Mouse (Mus musculus): ENCODE results near the gene Mri1.

Mri1 gene

DNA sequence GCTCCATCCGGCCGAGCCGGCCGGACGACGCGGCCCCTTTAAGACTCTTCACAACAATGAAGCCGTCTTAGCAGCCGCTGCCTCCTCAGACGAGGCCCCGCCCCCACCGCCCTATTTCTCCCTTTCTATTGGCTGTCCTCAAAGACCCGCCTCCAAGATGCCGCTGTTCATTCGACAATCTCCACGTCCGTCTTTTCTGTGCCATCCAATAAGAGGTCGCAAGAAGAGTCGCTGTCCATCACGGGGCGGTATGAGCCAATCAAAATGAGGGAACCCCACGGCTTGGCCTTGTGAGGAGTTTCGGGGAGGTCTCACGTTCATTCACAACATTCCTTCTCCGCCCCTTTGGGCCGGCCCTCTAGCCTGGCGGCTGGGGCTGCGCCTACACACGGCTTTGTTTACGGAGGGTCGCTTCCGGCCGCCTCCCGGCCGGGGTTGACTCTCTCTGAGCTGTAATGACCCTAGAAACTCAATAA is 20.1 kb downstream of the Mri1 start, which contains the start of gene Zswim4:
Gene Zswim4 (minus strand): TSS at position 58 of the 476 bp plus-strand sequence.
- DNase-seq (ENCODE audit: low read depth, low spot score): peak; percentile 99

DNA sequence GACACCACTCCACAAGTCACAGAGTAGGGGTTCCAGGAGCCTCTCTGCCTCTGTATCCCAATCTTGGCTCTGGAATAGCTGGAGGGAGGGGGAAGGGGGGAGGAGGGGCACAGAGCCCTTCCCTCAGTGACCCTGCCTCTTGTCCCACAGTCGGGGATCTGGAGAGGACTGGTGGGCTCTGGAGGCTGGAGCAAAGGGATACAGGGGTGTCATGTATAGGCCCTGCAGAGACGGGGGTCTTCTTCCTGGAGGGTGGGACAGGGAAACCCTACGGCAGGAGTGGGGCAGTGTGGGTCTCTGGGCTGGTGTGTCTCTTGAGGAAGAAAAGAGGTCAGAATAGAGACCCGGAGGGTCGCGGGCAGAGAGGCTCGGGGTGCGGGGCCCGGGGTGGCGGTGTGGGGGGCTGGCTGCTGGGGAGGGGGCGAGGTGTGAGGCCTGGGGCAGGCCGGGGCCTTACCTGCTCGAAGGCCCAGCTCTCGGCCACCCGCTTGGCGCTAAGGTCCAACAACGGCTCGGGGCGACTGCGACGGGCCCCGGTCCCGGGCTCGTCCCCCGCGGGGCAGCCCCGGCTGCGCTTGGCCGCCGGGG is 20.6 kb downstream of the Mri1 start:
- DNase-seq (ENCODE audit: low read depth, low spot score): no peak

DNA sequence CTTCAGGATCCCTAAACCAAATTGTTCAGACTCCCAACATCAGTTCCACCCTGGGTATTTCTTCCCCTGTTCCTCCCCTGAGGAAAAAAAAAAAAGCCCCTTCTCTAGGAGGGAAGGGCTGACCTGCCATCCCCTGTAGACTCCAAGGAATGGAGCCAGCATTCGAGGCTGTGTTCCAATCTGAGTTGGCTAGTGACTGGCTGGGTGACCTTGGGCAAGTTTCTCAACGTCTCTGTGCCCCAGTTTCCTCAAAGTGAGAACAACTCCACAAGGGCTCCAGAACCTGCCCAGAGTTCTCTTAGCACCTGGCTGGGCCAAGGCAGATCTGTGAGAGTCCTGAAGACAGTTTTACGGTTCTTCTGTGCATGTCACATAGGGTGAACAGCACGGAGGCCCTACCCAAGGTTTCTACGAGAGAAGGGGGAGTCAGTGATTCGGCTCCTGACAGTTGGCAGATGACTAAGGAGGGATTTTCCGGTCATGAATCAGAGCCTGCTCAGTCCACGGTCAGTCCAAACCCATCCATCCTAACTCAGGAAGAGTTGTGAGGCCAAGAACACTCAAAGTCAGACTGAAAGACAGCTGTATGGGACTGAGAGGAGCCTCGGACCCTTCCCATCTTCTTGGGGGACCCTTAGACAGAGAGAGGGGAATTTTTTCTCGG is 21.2 kb downstream of the Mri1 start:
- no peak for DNase-seq (ENCODE audit: low read depth, low spot score)

DNA sequence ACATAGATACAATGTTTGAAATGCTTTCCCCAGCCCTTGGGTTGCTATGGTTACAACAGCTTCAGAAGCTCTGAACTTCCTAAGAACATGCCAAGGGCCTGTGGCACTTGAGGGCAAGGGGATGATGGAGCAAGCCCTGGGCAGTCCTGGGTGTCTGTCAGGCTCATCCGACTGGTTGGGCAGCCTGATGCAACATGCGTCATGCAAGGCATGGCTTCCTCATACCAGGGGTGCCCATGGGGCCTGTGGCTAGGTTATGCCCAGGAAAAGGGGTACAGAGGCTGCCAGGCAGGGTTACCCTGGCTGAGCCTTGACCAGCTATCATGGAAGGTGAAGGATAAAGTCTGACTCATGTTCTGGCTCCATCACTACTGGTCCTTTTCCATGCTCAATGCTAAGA is 24.1 kb downstream of the Mri1 start:
- no peak for DNase-seq (ENCODE audit: low read depth, low spot score)

DNA sequence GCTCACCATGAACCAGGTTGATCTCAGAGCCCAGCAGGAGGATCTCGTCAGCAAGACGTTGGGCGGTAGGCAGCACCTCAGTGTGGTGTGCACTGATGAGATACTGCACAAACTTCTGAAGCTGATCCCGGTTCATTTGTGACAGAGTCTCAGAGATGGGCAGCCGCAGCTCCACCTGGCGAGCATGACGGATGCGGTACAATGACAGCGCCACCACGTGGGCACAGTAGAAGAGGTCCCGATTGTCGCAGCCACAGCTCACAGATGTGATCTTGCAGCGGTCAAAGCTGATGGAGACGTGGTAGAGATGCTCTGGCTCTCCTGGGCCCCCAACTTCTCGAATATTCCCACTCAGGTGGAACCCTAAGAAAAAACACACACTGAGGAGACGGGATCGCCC is 26.4 kb downstream of the Mri1 start:
- no peak for DNase-seq (ENCODE audit: low read depth, low spot score)

DNA sequence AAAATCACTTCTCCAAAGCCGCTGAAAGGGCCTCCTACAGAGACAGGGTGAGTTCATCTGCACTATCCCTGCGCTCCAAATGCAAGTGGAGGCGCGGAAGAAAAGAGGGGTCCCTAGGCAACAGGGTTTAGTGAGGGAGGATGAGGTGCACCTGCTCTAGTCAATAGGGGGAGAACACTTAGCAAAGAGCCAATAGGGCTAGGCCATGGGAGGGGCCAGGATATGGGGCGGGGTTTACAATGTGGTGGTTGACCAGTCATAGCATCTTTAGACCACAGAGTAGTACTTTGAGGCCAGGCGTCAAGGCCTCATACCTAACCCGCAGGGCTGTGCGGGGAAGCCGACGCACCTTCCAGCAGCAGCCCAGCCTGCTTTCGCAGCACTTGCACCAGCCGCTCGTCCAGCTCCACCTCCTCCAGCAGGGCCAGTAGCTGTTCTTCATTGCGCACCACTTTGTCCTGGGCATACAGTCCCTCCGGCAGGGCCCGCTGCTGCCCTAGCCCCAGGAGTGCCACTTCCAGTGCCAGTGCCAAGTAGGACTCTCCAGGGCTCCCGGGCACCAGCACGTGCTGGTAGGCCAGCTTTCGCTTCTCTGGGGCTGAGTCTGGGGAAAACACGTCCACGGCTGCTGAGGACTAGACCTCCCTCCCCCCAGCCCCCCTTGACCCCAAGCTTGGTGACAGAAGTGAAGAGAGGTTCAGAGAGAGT is 33.6 kb downstream of the Mri1 start:
- no peak for DNase-seq (ENCODE audit: low read depth, low spot score)

DNA sequence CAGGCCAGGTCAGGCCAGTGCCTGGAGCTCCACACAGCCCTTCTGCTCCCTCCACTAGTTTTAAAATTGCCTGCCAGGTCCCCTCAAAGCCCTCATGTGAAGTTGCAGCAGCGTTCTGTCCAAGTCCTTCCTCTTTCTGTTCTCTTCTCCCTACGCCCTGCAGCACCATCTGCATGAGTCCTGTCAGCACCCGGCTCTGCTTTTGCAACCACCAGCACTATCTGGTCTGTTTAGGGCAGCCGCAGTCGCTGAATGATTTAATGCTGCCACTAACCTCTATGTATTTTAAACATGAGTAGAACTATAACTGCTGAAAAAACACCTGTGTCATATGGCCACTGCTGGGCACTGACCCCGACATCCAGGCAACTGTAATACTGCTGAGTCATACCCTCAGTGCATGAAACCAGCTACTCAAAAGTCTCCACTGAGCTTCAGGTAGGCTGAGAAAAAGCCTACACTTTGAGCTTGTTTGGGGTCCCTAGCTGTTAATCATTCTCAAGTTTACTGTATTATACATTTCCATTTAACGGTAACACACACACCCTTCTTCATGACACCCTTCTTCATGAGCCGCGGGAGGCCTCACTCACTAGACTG is 34.5 kb downstream of the Mri1 start:
- no peak for DNase-seq (ENCODE audit: low read depth, low spot score)

DNA sequence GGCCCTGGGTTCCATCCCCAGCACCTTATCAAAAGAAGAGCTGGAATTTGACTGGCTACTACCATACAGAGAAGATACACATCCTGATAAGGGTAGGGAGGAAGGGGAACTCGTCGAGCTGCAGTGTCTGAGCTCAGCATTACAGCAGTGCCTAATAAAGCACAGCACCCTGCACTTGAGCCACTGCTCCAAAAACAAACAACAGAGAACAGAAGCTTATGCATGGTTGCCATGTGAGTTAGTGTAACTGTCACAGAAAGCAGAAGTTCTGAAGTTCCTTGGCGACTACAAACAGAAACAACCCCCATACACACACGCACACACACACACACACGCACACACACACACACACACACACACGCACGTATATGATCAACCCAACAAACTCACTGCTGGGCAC is 37.0 kb downstream of the Mri1 start:
- no peak for DNase-seq (ENCODE audit: low read depth, low spot score)

DNA sequence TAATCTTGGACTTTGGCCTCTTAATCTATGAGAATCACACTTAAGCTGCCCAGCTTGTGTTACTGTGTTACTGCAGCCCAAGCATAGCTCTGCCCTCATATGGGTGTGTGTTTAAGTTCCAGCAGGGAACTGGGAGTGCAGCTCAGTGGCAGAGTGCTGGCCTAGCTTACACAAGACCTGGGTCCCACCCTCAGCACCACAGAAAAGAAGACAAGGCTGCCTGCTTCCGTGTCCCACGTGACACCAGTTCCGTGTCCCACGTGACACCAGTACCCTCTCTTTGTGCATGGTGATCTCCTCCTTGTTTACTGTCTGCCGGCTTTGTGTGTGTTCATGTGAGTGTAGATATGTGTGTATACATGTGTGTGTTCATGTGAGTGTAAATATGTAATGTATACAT is 39.0 kb downstream of the Mri1 start:
- no peak for DNase-seq (ENCODE audit: low read depth, low spot score)

DNA sequence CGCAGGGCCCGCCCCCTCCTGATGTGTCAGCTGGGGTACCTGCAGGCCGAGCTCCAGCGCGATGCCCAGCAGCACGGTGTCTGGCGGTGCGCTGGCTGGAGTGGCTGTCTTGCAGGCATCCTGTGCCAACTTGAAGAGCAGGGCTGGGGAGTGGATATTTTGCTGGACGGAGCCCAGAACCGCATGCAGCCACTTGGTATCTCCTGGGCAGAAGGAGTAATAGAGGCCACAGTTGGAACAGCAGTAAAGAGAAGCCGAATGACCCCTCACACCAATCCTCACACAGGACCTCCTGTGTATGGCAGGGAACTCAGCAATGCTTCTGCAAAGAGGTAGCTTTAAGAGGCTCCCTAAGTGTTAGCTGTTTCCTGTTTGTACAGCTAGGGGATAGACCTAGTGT is 39.9 kb downstream of the Mri1 start:
- no peak for DNase-seq (ENCODE audit: low read depth, low spot score)

DNA sequence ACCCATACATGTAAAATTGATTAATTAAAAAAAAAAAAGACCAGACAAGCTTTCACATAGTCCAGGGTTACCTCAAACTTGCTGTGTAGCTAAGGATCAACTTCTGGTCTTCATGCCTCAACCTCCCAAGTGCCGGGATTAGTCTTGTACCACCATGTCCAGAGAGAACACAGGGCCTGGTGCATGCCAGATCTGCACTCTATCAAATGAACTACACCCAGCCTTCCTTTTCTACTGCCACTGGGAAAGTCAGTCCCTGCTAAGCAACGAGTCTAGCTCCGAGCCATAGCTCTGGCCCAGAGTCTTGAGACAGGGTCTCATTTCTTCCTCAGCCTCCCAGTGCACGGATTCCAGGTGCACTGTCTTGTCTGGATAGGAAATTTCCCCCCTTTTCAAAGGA is 43.8 kb downstream of the Mri1 start:
- no peak for DNase-seq (ENCODE audit: low read depth, low spot score)

DNA sequence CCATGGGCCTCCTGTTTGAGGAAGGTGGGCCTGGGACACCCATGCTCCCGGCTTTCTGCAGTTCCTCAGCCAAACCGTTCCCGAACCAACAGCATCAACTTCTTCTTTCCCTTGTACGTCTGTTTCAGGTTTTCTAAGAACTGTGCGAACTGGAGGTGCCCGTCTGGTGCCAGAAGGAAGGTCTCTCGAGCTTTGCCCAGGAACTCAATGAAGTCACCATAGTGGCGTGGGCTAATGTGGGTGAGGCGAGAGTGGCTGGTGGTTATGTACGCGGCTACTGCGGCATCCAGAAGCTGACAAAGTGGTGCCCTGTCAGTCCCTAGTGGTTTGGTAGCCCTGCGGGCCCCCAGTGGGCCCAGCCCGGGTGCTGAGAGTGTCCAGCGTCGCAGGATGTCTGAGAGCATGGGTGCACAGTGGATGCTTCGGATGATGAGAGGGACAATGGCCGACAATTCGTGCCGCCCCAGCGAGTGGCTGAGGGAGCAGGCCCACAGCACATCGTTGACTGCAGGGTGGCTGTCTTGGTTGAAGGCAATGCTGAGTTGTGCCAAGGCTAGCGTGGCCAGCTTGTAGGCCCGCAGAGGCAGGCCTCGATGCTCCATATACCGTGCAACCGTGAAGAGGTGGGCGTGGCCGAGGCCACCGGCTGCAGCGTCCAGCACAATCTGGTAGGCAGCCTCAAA is 45.1 kb downstream of the Mri1 start:
- no peak for DNase-seq (ENCODE audit: low read depth, low spot score)

DNA sequence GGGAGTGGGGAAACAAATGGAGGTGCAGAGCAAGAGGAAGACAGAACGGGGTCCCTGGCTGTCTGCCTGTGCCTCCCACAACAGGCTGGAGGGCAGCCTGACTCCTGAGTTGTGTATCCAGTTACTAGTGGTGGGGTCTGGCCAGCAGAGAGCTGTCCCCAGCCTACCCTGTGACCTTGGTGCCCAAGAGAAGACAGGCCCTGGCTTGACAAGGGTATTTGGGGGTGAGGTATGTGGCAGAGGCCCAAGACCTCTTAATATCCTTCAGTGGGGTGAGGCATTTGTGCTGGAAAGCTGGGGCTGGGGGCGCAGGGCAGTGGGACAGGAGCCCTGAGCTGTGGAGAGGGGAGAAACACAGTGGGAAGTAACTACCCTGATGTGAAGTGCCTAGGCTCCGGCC is 45.9 kb downstream of the Mri1 start:
- DNase-seq (ENCODE audit: low read depth, low spot score): no peak

DNA sequence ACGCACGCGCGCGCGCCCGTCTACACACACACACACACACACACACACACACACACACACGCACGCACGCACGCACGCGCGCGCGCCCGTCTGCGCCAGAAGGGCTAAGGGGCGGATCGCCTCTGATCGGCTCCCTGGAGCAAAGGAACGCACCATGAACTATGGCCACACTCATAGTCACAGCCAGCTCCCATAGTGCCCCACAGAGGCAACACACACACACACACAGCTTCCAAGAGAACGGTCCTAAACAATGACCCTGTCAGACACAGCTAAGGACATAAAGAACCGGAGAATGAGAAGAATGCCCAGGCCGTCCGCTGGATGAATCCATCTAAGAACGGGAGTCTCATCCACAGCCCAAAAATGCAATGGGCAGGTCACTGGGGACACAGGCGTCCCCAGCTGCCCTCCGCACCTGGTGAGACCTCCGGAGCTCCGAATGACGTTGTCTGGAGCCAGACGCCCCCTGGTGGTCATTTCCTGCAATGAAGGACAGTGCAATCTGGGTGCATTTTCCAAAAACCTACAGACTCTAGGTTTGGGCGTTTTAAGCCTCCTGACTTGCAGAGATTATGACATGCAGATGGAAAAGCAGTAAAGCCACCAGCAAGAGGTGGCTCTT is 46.8 kb downstream of the Mri1 start:
- peak; percentile 59 for DNase-seq (ENCODE audit: low read depth, low spot score)

DNA sequence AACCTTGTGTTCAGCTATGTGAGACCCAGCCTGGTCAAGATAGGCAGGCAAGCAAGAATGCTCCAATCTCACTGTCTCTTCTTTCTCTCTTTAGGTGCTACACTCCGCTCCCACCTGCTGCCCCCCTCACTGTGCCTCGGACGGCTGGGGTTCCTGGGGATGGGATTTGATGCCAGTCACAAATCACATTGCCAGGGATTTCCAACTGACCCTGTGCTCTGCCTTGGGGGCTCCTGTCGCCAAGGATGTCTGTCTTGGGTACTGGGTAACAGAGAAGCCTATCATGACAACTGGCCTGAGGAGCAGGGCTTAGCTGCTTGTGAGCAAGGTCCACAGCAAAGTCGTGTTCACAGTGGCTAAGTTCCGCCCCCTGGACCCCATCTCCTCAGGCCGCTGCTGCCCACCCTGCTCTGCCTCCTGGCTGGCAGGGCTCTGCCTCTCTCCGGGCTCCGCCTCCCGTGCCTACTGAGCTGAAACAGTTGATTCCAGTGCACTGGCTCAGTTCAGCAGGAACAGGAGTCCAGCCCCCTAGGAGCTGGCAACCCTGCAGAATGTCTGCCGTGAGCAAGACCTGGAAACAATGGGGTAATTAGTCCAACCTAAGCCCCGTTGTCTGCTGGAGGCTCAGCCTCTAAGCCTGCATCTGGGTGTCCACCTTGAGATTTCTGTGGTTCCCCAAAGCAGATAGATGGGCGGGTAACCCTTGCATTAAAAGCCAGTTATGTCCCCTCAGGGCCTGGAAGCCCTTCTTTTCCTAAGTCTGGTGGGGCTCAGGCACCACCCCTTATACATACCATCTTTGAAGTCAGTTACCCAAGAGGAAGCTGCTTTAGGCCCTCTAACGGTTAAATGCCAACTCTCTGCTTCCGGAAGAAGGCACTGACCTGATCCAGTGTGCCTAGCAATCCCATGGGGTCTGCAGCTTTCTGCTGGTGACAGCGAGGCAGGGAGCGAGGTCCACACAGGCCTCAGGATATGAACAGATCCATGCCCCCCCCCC is 48.4 kb downstream of the Mri1 start:
- no peak for DNase-seq (ENCODE audit: low read depth, low spot score)

DNA sequence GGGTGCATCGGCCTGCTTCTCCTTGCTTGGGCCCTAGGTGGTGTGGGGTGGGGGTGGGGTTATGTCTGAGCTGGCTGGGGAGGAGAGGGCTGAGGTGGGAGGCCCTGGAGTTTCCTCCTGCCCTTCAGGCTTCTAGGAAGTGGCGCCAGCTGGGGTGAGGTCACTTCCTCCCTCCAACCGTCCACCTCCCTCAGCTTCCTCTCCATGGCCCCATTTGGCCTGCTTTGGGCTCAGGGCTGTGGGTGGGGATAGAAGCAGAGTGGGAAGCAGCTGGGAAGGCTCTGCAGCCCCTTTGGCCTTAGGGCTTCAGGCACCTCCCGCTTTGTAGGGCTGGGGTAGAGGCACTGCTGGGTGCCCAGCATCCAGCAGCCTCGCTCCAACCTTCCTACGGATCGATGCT is 49.3 kb downstream of the Mri1 start:
- DNase-seq (ENCODE audit: low read depth, low spot score): no peak

DNA sequence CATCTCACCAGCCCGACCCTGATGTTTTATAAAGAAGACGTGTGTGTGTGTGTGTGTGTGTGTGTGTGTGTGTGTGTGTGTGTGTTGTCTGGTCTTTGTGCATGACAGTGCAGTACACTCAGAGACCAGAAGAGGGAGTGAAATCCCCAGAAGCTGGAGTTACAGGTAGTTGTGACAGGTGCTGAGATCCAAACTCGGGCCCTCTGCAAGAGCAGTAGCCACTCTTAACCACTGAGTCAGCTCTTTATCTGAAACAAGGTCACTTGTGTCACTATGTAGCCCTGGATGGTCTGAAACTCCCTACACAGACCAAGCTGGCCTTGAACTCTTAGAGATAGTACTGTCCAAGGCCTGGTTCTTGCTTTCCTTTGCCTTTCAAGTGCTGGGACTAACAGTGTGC is 50.5 kb downstream of the Mri1 start:
- no peak for DNase-seq (ENCODE audit: low read depth, low spot score)

DNA sequence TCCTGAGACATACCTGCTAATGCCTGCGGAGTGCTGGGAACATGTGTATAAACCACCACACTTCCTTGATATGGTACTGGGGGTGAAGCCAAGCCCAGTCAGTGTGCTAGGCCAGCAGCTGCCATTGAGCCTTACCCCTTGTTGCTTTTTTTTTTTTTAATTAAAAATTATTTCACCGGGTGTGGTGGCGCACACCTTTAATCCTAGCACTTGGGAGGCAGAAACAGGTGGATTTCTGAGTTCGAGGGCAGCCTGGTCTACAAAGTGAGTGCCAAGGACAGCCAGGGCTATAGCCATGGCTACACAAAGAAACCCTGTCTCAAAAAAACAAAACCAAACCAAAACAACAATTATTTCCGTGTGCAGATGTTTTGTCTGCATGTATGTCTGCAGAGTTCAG is 52.1 kb downstream of the Mri1 start:
- DNase-seq (ENCODE audit: low read depth, low spot score): no peak

DNA sequence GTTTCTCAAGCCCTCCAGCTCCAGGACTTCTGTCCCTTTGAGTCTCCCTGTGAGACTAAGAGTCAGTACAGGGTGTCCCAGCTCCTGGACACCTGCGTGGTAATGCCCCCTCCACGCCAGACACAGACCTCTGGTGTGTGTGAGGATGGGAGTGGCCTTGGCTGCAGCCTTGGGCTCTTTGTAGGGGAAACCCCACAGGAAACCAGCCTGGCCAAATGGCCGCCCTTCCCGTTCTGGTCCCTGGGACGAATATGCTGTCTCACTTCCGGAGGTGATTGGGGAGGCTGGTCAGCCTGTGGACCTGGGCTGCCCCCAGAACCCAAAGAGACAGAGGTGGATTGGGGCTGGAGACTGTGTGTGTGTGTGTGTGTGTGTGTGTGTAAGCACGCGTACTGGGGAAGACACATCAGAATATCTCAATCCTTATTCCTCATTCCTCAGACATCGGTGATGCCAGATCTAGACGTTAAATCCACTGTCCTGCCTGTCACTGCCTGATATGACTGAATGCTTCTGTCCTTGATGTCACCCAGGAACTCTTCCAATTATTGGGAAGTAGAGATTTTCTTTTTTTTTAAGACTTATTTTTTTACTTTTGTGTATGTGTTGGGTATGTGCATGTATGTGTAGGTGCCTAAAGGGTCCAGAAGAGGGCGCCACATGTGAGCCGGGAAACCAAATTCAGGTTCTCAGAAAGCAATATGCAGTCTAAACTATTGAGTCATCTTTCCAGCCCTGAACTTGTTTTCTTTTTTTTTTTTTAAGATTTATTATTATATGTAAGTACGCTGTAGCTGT is 53.0 kb downstream of the Mri1 start:
- no peak for DNase-seq (ENCODE audit: low read depth, low spot score)

Data from c-Kit-negative CD71-positive TER-119-positive erythroid progenitor cells, embryonic 14.5 days (primary cell).